In the genomic region with DNA sequence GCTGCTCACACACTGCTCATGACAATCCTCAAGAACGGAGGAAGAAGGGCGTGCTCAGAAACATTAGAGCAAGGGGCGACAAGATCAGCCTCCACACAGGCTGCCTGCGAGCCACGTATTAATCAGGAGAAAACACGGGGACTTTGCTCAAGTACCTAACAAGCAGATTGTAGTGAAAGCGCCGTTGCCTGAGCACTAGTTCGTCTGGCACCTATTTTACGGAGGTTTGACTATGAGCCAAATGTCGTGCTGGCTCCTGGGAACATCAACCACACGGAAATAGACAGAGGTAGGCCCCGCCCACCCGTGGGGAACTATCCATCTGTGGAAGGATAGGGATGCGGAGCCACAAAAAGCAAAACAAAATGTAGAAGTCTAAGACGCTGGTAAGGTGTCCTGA, we compare ENCODE assay signal across 26 mouse cellular contexts.
DNase-seq lines count a peak whose midpoint lies in the region; TF ChIP-seq lines count a peak whose summit lies in the region.
"Had no signal": no experiment of that assay in that cellular context is flagged by ENCODE, and none has a peak within 500 bp of the region (broad histone marks: within the 10 kb centered on the region; RNA-seq: fewer than 3 reads in every experiment).

No protein-coding gene starts in this region.

- no peak for TF ChIP-seq CTCF in left cerebral cortex, adult 2 months (IDR thresholded peaks at IDR 0.05)
- TF ChIP-seq CTCF in olfactory bulb, adult 2 months (IDR thresholded peaks at IDR 0.05; ENCODE audit: insufficient read depth, low read depth, low read length): no peak

- intact Hi-C loops in left cerebral cortex, adult 2 months (cut with DNase I): loop anchor here (2.0 to 5.0 kb wide), 4 partner anchors 49 to 88 kb away; no protein-coding TSS in a partner anchor
- intact Hi-C loops in left cerebral cortex, postnatal 10 days (cut with DNase I): no loop called here

- H3K4me1 ChIP-seq in olfactory bulb, adult 2 months (ENCODE audit: control insufficient read depth, insufficient read depth, low read length): peaks cover 8% of the 10 kb centered on the region; the same call in 1 of the 2 replicates
- H3K4me1 ChIP-seq: embryonic facial prominence, embryonic 10.5 days; forebrain, embryonic 10.5 days; heart, embryonic 12.5 days; hindbrain, embryonic 10.5 days; intestine, embryonic 15.5 days; limb, embryonic 13.5 days; liver, embryonic 12.5 days; midbrain, embryonic 10.5 days; neural tube, embryonic 13.5 days had no signal

- H3K4me3 ChIP-seq in left cerebral cortex, adult 2 months: no peak overlapping the region
- H3K4me3 ChIP-seq in olfactory bulb, adult 2 months (ENCODE audit: insufficient read depth, low read depth, low read length): peak overlapping the region; percentile 22; the same call in 1 of the 2 replicates
- H3K4me3 ChIP-seq: embryonic facial prominence, embryonic 10.5 days; forebrain, embryonic 10.5 days; heart, embryonic 12.5 days; hindbrain, embryonic 10.5 days; intestine, embryonic 15.5 days; limb, embryonic 13.5 days; liver, embryonic 12.5 days; midbrain, embryonic 10.5 days; myocyte; neural tube, embryonic 13.5 days had no signal

- DNase-seq in heart, adult 11 months: peak; percentile 89
- DNase-seq in heart, adult 8-10 months (ENCODE audit: low spot score): no peak
- peak; percentile 17 to 33 for DNase-seq in left cerebral cortex, adult 2 months (ENCODE audit: extremely low spot score in 1 of 2, low spot score in 2 of 2)
- no peak for DNase-seq in left cerebral cortex, postnatal 10 days (ENCODE audit: extremely low spot score in 1 of 2, low spot score in 2 of 2)
- peak; percentile 28 for DNase-seq in R1 (ENCODE audit: low read depth, low spot score)
- DNase-seq in thymus, adult 18-20 months: no peak
- DNase-seq: adrenal gland, adult 2 months; cerebellum, adult 11-12 months; cerebellum, postnatal 10 days; gastrocnemius, postnatal 10 days; heart, postnatal 10 days; kidney, adult 8-10 months; kidney, postnatal 10 days; lung, adult 18-20 months; lung, postnatal 10 days had no signal

- no peak for TF ChIP-seq POLR2A in olfactory bulb, adult 2 months (IDR thresholded peaks at IDR 0.05; ENCODE audit: insufficient read depth, low read depth, low read length)

- WGBS in olfactory bulb, adult 2 months: 58% methylated on average over 16 of the region's 16 CpGs

- H3K27ac ChIP-seq in left cerebral cortex, adult 2 months: 0 out of 2 replicates have a peak overlapping the region, but pooled peaks have one; percentile 55
- H3K27ac ChIP-seq in olfactory bulb, adult 2 months (ENCODE audit: insufficient read depth, low read depth, low read length): peak overlapping the region; percentile 37; the same call in 1 of the 2 replicates
- H3K27ac ChIP-seq: embryonic facial prominence, embryonic 10.5 days; forebrain, embryonic 10.5 days; hindbrain, embryonic 10.5 days; intestine, embryonic 15.5 days; limb, embryonic 13.5 days; liver, embryonic 12.5 days; midbrain, embryonic 10.5 days; neural tube, embryonic 13.5 days had no signal

Comparison
In these comparisons a context has a peak if more than half of its experiments do, and no peak if none do; other contexts are left out.
1. DNase-seq: peak in heart, adult 11 months (single experiment), left cerebral cortex, adult 2 months (2 of 2) and R1 (single experiment); none in heart, adult 8-10 months (single experiment), left cerebral cortex, postnatal 10 days (0 of 2) and thymus, adult 18-20 months (0 of 2).